Mouse (Mus musculus) cerebellum, adult 18-20 months (tissue): ENCODE data around the gene Il6ra.
"Not testable (repeated sequence)": the region's sequence is repeated elsewhere in the genome, so short reads cannot be mapped to it uniquely, and the experiment has no call there.

ENCODE experiments used
- DNase-seq, 2 experiments: peaks; one replicate each; pipeline ENCODE4 v3.0.0; 2021

Gene Il6ra

DNA sequence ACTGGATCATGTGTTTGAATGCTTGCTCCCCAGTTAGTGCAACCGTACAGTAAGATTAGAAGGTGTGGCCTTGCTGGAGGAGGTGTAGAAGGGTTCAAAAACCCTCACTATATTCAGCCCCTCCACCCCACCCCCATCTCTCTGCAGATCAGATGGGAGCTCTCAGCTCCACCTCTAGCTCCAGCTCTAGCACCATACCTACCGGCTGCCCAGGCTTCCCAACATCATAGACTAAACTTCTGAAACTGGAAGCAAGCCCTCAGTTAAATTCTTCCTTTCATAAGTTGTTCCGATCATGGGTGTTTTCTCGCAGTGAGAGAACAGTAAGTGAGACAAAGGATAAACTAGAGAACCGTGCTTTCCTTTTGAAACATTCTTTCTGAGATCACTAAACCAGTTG lies 38.9 kb downstream of the Il6ra start:
- DNase-seq: no peak

DNA sequence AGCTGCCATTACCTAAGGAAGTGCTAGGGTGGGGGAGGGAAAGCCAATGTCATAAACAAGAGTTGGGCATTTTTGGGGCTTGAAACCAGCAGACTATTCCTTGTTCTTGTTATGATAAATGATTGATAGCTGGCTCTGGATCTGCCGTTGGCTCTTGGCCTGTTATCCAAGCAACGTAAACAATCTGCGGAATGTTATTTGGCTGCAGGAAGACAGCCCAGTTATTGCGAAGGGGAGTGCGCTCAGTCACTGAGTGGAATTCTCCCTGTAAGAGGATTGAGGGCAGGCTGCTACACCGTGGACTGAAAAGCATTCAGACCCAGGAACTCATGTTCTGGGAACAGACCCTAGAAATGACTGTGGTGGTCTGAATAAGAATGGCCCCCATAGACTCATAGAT lies 40.3 kb downstream of the Il6ra start:
- DNase-seq: no peak

DNA sequence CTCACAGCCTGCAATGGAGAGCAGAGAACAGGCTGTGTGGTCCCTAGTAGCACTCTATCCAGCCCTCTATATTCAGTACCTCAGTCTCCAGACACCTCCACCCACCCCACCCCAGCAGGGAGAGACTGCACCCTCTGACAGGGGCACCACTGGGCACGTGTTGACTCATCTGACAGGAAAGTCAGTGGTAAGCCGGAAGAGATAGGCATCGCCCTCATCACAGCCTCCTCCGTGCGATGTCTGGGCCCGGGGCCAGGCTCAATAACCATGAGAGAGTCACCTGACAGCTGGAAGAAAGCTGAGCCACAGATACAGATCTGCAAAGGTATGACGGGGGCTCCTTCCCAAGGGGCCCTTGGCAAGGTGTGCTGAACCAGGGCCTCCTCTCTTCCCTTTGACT lies 40.8 kb downstream of the Il6ra start:
- DNase-seq: no peak

DNA sequence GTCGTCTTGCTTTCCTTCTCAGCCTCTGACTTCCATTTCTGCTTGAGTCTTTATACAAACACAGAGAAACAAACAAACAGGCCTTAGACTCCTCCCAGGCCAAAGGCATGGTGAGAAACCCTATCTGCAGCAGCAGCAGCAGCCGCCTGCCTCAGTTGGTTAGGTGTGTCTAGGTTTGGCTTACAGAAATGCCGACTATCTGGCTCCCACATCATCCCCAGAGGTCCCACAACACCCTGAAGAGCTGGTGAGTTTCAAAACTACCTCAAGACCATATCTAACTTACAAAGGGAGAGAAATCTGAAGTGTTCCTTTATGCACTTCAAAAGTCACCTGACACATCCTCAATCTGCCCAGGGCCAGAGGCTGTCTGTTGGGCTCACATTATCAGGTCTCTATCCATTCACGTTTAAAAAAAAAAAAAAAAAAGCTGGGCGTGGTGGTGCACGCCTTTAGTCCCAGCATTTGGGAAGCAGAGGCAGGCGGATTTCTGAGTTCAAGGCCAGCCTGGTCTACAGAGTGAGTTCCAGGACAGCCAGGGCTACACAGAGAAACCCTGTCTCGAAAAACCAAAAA lies 41.6 kb downstream of the Il6ra start:
- DNase-seq: no peak

DNA sequence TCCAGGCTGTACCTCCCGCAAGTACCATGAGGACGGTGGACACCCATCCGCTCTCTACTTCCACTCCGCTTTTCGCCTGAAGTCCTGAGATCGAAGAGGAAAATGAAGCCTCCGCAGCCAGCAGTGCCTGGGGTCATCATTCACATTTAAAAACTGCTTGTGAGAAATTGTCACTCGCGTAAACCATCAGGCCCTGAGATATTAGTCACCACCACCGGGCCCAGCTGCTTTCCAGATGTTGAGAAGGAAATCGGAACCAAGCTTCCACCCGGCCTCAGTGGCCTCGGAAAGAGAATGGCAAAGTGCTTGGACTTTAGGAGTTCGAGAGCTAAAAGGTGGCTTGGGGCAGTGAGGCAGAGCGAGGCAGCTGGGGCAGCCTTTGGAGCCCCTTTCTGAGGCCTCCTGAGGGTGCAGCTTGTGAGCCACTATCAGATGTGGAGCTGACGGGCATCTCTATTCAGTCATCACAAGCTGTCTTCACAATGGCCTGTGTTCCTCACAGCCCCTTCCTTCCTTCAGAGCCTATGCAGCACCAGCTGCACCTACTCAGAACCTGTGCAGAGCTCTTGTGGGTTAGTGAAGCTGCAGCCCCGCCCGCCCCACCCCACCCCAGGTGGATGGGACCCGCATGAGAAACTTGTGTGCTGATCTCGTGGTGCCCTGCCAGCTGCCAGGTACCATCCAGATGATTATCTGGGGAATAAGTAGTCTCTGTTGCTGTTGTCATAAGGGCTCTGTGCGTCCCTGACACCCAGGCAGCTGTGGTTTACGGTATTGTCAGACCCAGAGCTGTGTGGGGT lies 42.3 kb downstream of the Il6ra start:
- no peak for DNase-seq

DNA sequence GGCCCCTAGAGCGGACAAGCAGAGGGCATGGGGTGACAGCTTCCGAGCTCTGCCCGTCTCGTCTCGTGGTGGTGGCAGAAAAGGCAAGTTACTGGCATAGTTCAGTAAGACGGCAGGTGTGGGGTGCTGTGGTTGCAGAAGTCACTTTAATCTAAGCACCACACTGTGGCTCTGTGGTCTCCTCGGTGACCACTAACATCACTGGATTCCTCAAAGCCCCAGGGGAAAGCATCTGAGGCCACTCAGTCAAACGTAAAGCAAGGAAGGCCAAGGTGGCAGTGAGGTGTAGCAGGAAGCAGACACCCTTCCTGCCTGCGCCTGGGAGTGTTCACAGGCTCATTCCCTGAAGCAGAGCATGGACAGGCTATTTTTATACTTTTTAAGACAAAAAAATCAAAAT lies 43.4 kb downstream of the Il6ra start:
- no peak for DNase-seq

DNA sequence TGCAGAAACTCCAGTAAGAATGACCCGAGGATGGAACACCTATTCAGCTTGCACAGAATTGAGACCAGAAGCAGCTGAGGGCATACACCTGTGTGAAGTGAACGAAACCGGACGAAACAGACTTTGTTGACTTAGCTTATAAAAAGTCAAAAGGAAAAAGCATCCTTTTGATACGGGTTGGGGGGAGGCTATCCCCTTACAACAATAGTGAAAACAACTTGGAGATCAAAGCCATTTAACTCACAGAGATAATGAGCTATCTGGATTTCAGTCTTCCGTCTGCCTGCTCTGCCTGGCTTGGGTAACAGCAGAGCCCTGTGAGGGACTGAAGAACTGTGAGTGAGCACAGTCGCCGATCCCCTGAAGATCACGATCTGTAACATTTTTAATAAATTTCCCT lies 44.0 kb downstream of the Il6ra start:
- DNase-seq: no peak

DNA sequence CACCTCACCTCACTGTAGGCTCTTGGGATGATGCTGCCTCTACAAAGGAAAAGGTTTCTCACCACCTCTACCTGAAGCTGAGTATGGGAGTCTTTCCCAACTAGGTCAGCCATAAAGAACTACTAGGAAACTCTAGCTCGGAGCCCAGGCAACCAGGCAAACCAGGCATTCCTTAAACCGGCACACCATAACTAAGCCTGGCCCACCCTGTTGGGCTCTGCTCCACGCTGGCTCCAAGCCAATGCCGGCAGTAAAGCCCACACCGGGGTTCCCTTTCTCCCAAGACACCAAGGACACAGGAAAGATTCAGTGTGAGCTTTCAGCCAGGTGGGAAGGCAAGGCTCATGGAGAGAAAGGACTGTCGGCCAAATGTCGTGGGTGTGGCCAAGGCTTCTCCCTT lies 44.6 kb downstream of the Il6ra start:
- DNase-seq: no peak

DNA sequence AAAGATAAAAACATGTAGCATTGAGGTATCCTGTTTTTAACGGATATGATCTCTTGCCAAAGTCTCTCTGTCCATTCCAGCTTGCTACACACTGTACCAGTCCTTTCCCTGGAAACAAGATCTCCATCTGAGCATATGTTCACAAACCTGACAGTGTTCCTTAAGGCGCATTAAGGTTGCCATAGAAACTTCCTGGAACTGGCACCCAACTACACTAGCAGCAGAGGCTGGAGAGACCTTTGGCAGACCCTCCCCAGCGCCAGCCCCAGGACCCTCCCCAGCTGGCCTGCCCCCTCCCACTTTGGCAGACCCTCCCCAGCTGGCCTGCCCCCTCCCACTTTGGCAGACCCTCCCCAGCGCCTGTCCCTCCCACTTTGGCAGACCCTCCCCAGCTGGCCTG lies 45.3 kb downstream of the Il6ra start:
- DNase-seq: no peak

DNA sequence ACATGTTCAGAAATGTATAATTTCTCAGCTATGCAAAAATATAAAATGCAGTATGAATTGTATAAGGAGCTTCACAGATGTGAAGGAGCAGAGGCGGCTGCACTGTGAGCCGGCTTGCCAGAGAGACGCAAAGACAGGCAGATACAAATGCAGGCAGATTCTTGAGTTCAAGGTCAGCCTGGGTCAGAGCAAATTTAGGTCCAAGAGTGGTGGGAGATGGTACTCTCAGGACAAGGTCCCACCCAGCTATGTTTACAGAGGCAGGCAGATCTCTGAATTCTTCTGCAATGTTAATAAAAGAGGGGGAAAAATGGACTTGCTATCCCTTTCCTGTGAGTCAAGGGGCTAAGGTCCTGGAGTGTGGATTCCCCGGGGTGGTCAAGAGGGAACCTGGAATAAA lies 47.2 kb downstream of the Il6ra start:
- DNase-seq: no peak

DNA sequence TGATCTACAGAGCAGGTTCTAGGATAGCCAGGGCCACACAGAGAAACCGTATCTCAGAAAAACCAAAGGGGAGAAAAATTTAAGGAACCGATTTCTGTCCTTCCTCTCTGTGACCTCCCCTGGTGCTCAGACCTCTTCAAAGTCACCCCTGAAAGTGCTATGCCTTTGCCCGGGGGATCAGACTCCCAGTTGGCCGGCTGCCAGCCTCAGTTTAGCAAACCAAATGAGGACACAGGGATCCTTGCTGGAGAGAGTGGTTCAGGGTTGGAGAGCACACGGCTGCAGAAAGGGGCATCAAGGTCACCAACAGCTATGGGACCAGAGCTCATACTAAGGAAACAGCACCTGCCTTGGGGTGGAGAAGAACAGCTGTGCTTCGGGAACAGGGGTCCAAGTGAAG lies 48.0 kb downstream of the Il6ra start:
- DNase-seq: no peak

DNA sequence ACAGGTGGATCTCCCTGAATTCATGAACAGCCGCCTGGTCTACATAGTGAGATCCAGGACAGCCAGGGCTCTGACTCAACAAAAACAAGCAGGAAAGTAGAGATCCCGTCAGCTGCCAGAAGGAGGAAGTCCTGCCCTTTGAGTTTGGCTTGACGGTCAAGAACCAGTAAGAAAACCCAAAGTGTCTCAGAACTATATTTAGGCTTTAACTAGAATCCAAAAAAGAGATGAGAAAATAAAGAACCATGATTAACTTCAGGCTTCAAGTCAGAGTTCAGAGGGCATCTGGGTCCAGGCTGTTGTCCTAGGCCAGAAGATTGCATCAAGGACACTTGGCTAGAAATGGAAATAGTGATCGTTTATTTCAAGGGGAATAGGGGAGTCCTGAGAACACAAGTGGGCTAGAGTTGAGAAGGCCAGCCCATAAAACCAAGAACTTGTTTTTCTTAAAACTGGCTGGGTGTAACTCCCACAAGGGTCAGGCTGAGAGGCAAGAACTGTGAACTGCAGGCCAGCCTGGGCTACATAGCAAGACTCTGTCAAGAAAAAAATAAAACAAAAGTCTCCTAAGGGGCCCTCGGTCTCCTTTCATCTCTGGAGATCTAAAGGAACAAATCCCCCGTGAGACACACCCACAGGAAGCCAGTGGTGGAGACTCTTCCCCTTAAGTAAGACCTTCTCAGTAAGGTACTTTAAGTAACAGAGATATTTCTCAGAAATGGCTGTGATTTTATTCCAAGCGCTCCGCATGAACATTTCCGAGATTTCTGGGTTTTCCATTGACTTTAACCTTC lies 49.1 kb downstream of the Il6ra start:
- DNase-seq: no peak

DNA sequence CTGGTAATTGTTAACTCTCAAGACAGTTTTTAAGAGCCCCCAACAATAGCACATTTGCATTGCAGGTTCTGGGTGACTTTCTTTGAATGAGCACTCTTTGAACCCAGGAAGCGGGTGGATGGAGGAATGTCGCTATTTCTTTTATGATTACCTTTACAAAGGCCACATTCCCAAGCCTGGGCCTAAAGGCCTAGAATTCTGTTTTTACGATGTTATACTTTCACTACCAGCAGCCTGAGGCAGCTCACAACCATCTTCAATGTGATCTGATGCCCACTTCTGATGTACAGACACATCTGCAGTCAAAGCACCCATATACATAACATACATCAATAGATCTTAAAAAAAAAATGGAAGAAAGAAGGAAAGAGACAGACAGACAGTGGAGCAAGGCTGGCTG lies 49.7 kb downstream of the Il6ra start:
- not testable (repeated sequence) for DNase-seq

DNA sequence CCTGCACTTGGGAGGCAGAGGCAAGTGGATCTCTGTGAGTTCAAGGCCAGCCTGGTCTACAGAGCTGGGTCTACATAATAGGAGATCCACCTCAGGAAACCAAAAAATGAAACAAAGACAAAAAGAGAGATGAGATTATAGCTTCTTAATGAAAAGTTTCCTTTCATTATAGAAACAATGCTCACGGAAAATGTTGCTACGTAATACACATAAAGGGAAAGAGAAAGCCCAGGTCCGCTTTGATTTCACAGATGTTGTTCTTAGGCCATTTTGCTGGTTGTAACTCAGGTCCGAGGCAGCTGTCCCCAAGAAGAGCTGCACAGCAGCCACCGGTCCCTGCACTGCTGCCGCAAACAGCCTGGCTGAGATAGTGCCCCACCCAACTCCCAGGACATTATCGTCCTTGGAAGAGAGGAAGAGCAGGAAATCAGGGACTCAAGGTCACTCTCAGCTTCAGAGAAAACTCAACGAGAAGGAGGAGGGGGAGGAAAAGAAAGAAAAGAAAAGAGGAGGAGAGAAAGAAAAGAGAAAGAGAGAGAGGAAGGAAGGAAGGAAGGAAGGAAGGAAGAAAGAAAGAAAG lies 50.7 kb downstream of the Il6ra start:
- DNase-seq: no peak

DNA sequence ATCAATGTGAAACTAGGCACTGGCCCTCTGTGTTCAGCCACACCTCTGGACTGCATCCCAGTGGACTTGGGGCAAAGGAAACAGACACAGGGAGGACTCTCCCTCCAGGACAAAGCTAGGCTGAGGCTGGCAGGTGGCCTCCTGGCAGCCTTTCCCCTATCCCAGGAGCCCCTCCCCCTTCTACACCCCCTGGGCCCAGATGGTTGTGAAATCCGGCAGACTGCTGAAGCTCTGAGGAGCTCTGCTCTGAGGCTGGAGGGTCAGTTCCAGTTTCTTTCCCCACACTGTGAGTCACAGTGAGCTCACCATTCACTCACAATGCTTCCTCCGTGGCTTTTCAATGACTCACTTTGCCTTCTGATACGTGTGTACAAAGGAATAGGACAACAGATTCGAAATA lies 51.9 kb downstream of the Il6ra start:
- peak in 1 of 2 experiments; percentile 4 for DNase-seq

DNA sequence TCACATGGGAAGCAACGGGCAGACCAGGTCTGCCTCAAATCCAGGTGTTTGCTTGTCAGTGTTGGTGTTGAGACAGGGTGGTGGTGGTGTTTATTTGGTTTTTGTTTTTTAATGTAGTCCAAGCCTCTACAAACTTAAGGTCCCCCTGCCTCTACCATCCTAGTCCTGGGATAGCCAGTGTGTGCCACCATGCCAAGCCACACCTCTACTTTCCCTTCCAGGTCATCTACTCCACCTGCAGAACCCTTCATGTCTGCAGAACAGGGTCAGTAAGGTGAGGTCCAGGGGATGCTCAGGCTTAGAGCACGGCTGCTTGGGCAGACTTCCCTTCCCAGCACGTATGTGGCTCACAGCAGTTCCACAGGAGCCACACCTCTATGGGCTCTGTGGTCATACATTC lies 52.7 kb downstream of the Il6ra start:
- DNase-seq: no peak

DNA sequence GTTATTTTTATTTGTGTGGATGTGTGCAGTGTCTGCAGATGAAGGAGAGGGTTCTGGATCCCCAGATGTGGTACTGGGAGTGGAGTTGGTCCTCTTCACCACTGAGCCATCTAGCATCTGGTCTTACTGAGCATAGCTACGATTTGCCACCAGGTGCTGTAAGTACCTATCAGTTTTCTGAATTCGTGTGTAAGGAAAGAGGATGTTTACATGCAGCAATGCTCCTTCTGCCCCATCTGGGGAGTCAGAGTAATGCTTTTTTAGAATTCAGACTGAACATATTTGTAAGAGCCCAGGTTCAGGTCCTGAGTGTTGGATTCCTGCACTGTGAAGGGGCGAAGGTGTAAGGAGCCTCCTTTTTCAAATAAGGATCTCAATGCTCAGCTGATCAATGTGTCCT lies 53.1 kb downstream of the Il6ra start:
- no peak for DNase-seq

DNA sequence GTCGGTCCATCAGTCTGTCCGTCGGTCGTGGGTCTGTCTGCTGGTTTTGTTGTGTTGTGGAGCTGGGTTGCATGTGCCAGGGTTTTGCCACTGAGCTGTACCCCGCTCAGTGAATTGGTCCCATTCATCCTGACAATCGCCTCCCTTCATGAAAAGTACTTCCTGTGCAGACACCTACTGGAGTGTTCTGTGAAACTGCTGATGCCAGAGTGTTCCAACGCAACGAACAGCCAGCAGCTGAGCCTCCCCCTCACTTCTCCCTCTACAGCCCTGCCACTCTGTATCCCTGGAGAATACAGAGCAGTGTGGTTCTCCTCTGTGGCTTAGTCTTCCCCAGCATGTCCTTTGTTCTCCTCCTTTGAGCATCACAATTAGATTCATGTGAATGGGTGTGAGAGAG lies 54.1 kb downstream of the Il6ra start:
- no peak for DNase-seq

DNA sequence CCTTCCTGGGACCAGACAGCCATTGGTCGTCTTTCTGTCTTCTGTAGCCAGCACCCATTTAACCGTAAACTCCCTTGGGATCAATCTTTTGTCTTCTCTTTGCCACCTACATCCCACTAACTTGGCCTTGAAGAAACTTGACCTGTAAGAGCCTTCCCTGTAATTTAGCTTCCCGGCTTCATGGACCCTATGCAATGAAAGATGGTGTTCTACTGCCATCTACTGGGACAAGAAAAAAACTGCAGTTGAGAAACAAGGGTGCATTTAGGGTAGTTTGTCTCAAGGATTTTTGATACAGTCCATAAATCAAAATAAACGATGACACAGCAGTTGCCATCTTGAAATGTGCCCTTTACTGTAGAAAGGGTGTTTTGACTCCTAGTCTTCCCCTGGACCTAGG lies 54.9 kb downstream of the Il6ra start:
- peak; percentile 13 to 21 for DNase-seq

DNA sequence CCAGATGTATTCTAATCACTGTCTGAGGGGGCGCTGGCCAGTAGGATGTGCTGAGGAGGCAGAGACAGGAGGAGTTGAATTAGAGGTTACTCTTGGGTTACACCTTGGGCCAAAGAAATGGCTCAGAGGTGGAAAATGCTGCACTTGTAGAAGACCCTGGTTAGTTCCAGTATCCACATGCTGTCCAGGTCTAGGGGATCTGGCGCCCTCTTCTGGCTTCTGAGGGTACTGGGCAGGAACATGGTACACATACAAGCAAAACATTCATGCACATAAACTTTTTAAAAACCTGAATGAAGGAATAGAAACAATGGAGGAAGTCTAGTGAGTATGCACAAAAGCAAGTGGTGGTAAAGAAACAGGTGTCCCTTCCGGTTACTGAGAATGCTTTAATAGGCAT lies 55.6 kb downstream of the Il6ra start:
- no peak for DNase-seq

DNA sequence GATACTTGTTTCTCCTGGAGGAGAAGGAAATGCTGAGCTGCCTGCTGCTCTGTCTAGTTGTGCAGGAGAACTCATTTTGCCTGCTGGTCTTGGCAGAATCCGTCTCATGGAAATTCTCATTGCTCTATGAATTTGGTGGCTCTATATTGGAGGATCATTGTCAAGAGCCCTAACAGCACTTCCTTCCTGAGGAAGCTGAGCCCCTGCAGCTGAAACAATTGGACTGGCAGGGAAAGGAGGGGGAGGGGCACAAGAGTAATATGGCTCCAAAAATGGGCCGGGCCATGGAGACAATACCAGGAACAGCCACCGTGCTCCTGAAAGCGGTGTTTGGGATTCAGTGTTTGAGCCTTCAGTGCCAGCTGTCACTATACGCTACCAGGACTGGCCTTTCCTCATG lies 59.2 kb downstream of the Il6ra start:
- DNase-seq: no peak

DNA sequence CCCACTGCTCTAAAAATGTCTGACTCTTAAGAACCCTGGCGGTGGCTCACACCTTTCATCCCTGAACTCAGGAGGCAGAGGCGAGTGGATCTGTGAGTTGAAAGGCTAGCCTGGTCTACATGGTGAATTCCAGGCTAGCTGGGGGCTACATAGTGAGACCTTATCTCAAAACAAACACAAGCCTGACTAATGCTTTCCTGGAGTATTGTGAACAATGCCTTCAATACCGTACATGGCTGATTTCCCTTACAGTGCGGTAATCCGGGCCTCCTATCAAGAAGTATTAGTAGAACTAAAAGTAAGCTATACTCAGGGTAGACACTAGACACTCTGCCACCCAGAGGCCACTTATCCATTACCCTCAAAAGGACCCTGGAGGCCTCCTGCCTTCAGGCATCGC lies 64.9 kb downstream of the Il6ra start:
- DNase-seq: no peak

DNA sequence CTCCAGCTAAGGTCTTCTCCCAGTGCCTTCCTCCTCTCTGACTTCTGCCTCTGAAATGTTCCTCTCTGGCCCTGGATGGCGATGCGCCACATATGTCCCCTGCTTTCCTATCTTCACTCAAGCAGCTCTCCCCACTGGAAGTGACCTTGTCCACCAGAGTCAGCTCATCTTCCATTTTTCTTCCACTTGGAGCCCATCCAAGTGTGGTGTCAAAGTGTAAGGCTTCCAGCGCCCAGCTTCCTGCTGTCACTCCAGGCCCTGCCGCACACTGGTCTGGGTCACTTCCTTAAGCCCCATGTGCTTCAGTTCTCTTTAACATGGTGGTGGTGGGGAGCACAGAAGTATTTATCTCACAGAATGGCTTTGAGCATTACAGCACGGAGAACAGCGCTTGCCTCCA lies 65.4 kb downstream of the Il6ra start:
- no peak for DNase-seq

DNA sequence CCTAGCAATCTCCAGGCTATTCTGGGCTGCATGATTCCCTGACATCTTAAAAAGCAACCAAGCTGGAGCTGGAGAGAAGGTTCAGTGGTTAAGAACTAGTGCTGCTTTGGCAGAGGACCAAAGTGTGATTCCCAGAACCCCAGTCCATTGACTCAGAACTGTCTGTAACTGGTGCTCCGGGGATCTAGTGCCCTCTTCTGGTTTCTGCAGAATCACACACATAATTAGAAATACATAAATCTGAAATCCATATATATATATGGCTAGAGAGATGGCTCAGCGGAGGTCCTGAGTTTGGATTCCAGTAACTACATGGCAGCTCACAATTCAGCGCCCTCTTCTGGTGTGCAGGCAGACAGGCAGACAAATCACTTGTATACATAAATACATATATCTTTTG lies 65.9 kb downstream of the Il6ra start:
- DNase-seq: no peak
